Mouse (Mus musculus) limb, embryonic 15.5 days (tissue): ENCODE measurements around the gene Gls2. TPM values are rescaled to one million over a fixed set of nuclear protein-coding genes. Genes with fewer than 3 reads are reported as not detected.

Experiments
- ATAC-seq: fragments of 200-750 bp; cut with Nextera tagmentation; 2 replicates; pipeline ENCODE4 v1.8.0; 2017; ENCODE audit warnings: low read depth, moderate TSS enrichment; ENCODE audit not compliant: insufficient number of reproducible peaks, low FRiP score, low TSS enrichment
- H3K27ac ChIP-seq: fragments of 300-500 bp; sonication (generic); 2 replicates; pipeline ENCODE4 v1.5.1; 2015; ENCODE audit warnings: moderate library complexity, mild to moderate bottlenecking, inconsistent platforms
- H3K27me3 ChIP-seq: fragments of 300-500 bp; sonication (generic); 2 replicates; pipeline ENCODE4 v1.6.1; 2015; ENCODE audit warnings: inconsistent platforms
- H3K36me3 ChIP-seq: fragments of 300-500 bp; sonication (generic); 2 replicates; pipeline ENCODE4 v1.6.1; 2015; ENCODE audit warnings: inconsistent platforms
- H3K4me1 ChIP-seq: fragments of 300-500 bp; sonication (generic); 2 replicates; pipeline ENCODE4 v1.6.1; 2015; ENCODE audit warnings: inconsistent platforms
- H3K4me2 ChIP-seq: fragments of 300-500 bp; sonication (generic); 2 replicates; pipeline ENCODE4 v1.6.1; 2015; ENCODE audit warnings: mild to moderate bottlenecking, inconsistent platforms
- H3K4me3 ChIP-seq: fragments of 300-500 bp; sonication (generic); 2 replicates; pipeline ENCODE4 v1.5.1; 2015; ENCODE audit warnings: mild to moderate bottlenecking, inconsistent platforms
- H3K9ac ChIP-seq: fragments of 300-500 bp; sonication (generic); 2 replicates; pipeline ENCODE4 v1.6.1; 2015; ENCODE audit warnings: inconsistent platforms
- H3K9me3 ChIP-seq: fragments of 300-500 bp; sonication (generic); 2 replicates; pipeline ENCODE4 v1.6.1; 2016; ENCODE audit warnings: inconsistent platforms
- WGBS: fragments of 180-500 bp; shearing (Covaris S2); methylation state at CpG from one replicate; pipeline ENCODE4 v1.1.7; 2015; 5-methylcytosine and 5-hydroxymethylcytosine counted together
- polyA plus RNA-seq: library from polyadenylated mRNA; unstranded; fragments of >200 nt; fragmentation: Nextera tagmentation; extraction: Ambion mirVana; gene quantifications from 2 replicates; pipeline ENCODE4 v1.2.1, GENCODE M21; 2015

Gene Gls2
- polyA plus RNA-seq, 1 experiment from 2014 or later: 1.8 TPM

- 88% methylated on average over 4 of the region's 4 CpGs for WGBS
- Histone ChIP-seq H3K9me3 (no peaks in the 10 kb centered on the region), H3K9ac (no peak overlapping the region)
These were observed 44.9 kb downstream of the Gls2 start for GRCm38 (mm10) chr10:128239140-128239539.

GRCm38 (mm10) chr10:128240131-128240530, 45.9 kb downstream of the Gls2 start:
- Histone ChIP-seq H3K27me3 (no peaks in the 10 kb centered on the region), H3K9ac (no peak overlapping the region), H3K4me3 (no peak overlapping the region), H3K4me1 (peaks cover 4% of the 10 kb centered on the region), H3K9me3 (no peaks in the 10 kb centered on the region), H3K4me2 (no peak overlapping the region), H3K27ac (no peak overlapping the region), H3K36me3 (peaks cover 57% of the 10 kb centered on the region)
- 87% methylated on average over 18 of the region's 18 CpGs for WGBS
- no peak for ATAC-seq

More at GRCm38 (mm10) chr10:128239140-128239539, 44.9 kb downstream of the Gls2 start:
- H3K4me1 ChIP-seq: peaks cover 4% of the 10 kb centered on the region
- H3K4me3 ChIP-seq: no peak overlapping the region
- H3K27ac ChIP-seq: no peak overlapping the region
- no peak for ATAC-seq
- peaks cover 47% of the 10 kb centered on the region for H3K36me3 ChIP-seq
- no peaks in the 10 kb centered on the region for H3K27me3 ChIP-seq
- no peak overlapping the region for H3K4me2 ChIP-seq

GRCm38 (mm10) chr10:128243252-128243651, 49.0 kb downstream of the Gls2 start:
- 90% methylated on average over 8 of the region's 8 CpGs for WGBS
- no peak overlapping the region for H3K27ac ChIP-seq

GRCm38 (mm10) chr10:128244121-128244520, 49.9 kb downstream of the Gls2 start:
- no peak for ATAC-seq
- no peak overlapping the region for H3K4me3 ChIP-seq
- H3K4me1 ChIP-seq: no peaks in the 10 kb centered on the region
- H3K27me3 ChIP-seq: no peaks in the 10 kb centered on the region
- peaks cover 91% of the 10 kb centered on the region for H3K36me3 ChIP-seq
- no peak overlapping the region for H3K27ac ChIP-seq
- H3K9ac ChIP-seq: no peak overlapping the region
- 95% methylated on average over 15 of the region's 15 CpGs for WGBS
- H3K9me3 ChIP-seq: no peaks in the 10 kb centered on the region
- no peak overlapping the region for H3K4me2 ChIP-seq

More at GRCm38 (mm10) chr10:128243252-128243651, 49.0 kb downstream of the Gls2 start:
- Histone ChIP-seq H3K36me3 (peaks cover 84% of the 10 kb centered on the region), H3K9me3 (no peaks in the 10 kb centered on the region), H3K4me3 (no peak overlapping the region), H3K27me3 (no peaks in the 10 kb centered on the region), H3K4me2 (no peak overlapping the region), H3K4me1 (no peaks in the 10 kb centered on the region), H3K9ac (no peak overlapping the region)
- ATAC-seq: no peak

- H3K27me3 ChIP-seq: no peaks in the 10 kb centered on the region
- WGBS: 74% methylated on average over 17 of the region's 17 CpGs
- ATAC-seq: no peak
- H3K9me3 ChIP-seq: no peaks in the 10 kb centered on the region
- H3K9ac ChIP-seq: no peak overlapping the region
- H3K4me2 ChIP-seq: no peak overlapping the region
- peaks cover 96% of the 10 kb centered on the region for H3K36me3 ChIP-seq
- H3K4me3 ChIP-seq: no peak overlapping the region
- H3K4me1 ChIP-seq: no peaks in the 10 kb centered on the region
- peak overlapping the region; percentile 59; the same call in 1 of the 2 replicates for H3K27ac ChIP-seq
These were observed 52.9 kb downstream of the Gls2 start for GRCm38 (mm10) chr10:128247020-128247732.

GRCm38 (mm10) chr10:128250565-128250964, 56.3 kb downstream of the Gls2 start:
- Histone ChIP-seq H3K27ac (no peak overlapping the region), H3K4me1 (no peaks in the 10 kb centered on the region), H3K9me3 (no peaks in the 10 kb centered on the region), H3K4me3 (no peak overlapping the region), H3K9ac (no peak overlapping the region), H3K27me3 (no peaks in the 10 kb centered on the region), H3K4me2 (no peak overlapping the region), H3K36me3 (peaks cover 71% of the 10 kb centered on the region)
- ATAC-seq: no peak
- WGBS: 91% methylated on average over 13 of the region's 13 CpGs

GRCm38 (mm10) chr10:128253677-128254255, 59.5 kb downstream of the Gls2 start, which contains the start of gene Apon:
Gene Apon (plus strand): TSS chr10:128254096.
- Histone ChIP-seq H3K9me3 (no peaks in the 10 kb centered on the region), H3K27me3 (no peaks in the 10 kb centered on the region), H3K4me2 (no peak within 1 kb of the TSS), H3K4me1 (no peaks in the 10 kb centered on the region), H3K36me3 (peaks cover 40% of the 10 kb centered on the region), H3K27ac (no peak within 1 kb of the TSS), H3K9ac (no peak within 1 kb of the TSS), H3K4me3 (no peak within 1 kb of the TSS)
- WGBS: 75% methylated on average over 4 of the region's 4 CpGs
- ATAC-seq: no peak

GRCm38 (mm10) chr10:128255925-128256324, 61.7 kb downstream of the Gls2 start:
- Histone ChIP-seq H3K4me1 (no peaks in the 10 kb centered on the region), H3K4me2 (no peak overlapping the region), H3K36me3 (peaks cover 20% of the 10 kb centered on the region), H3K27ac (no peak overlapping the region), H3K27me3 (no peaks in the 10 kb centered on the region), H3K9me3 (no peaks in the 10 kb centered on the region), H3K4me3 (no peak overlapping the region), H3K9ac (no peak overlapping the region)
- ATAC-seq: no peak
- whole genome bisulfite sequencing: 83% methylated on average over 8 of the region's 8 CpGs

GRCm38 (mm10) chr10:128256328-128256727, 62.1 kb downstream of the Gls2 start:
- no peak for ATAC-seq
- whole genome bisulfite sequencing: 73% methylated on average over 8 of the region's 8 CpGs
- Histone ChIP-seq H3K9me3 (no peaks in the 10 kb centered on the region), H3K4me2 (no peak overlapping the region), H3K4me1 (no peaks in the 10 kb centered on the region), H3K27me3 (no peaks in the 10 kb centered on the region), H3K27ac (no peak overlapping the region), H3K4me3 (no peak overlapping the region), H3K9ac (no peak overlapping the region), H3K36me3 (peaks cover 16% of the 10 kb centered on the region)

- H3K9ac ChIP-seq: no peak overlapping the region
- H3K4me3 ChIP-seq: no peak overlapping the region
- WGBS: 85% methylated on average over 4 of the region's 4 CpGs
- no peak overlapping the region for H3K27ac ChIP-seq
- no peaks in the 10 kb centered on the region for H3K9me3 ChIP-seq
- no peak for ATAC-seq
- no peaks in the 10 kb centered on the region for H3K27me3 ChIP-seq
- no peaks in the 10 kb centered on the region for H3K4me1 ChIP-seq
- H3K36me3 ChIP-seq: no peaks in the 10 kb centered on the region
- H3K4me2 ChIP-seq: no peak overlapping the region
These were observed 64.7 kb downstream of the Gls2 start for GRCm38 (mm10) chr10:128258953-128259352.
